Mouse (Mus musculus) ES-Bruce4 (cell line): ENCODE measurements at regions not wholly inside any gene's neighbourhood (a gene's known extent, or its start where the extent isn't known, plus 50 kb on each side); places are given as distances from the start of the nearest gene placed in this dataset.

Experiments used
- H3K27ac ChIP-seq: 2 replicates; pipeline ENCODE4 v1.5.1; 2012; ENCODE audit warnings: low read length, inconsistent platforms; ENCODE audit not compliant: insufficient read depth
- H3K27me3 ChIP-seq: 2 replicates; pipeline ENCODE4 v1.6.1; 2012; ENCODE audit warnings: mild to moderate bottlenecking, low read length, inconsistent platforms; ENCODE audit not compliant: control insufficient read depth, poor library complexity, insufficient read depth, severe bottlenecking
- H3K36me3 ChIP-seq: 2 replicates; pipeline ENCODE4 v1.6.1; 2012; ENCODE audit warnings: inconsistent platforms, mild to moderate bottlenecking, low read length, moderate library complexity; ENCODE audit not compliant: control insufficient read depth, poor library complexity, insufficient read depth, severe bottlenecking
- H3K4me1 ChIP-seq: one replicate; pipeline ENCODE4 v1.8.1; 2011; ENCODE audit warnings: low read length; ENCODE audit not compliant: control insufficient read depth, insufficient read depth
- H3K4me3 ChIP-seq: 2 replicates; pipeline ENCODE4 v1.5.1; 2011; ENCODE audit warnings: low read depth, mild to moderate bottlenecking, low read length
- H3K9ac ChIP-seq: 2 replicates; pipeline ENCODE4 v1.6.1; 2012; ENCODE audit warnings: low read depth, mild to moderate bottlenecking, inconsistent platforms; ENCODE audit not compliant: poor library complexity, severe bottlenecking
- H3K9me3 ChIP-seq: replicated peaks from 2 replicates; pipeline ENCODE4 v1.6.1; 2012; ENCODE audit warnings: mild to moderate bottlenecking, low read length, inconsistent platforms; ENCODE audit not compliant: control insufficient read depth, poor library complexity, insufficient read depth, severe bottlenecking
- CTCF ChIP-seq: IDR thresholded peaks from one replicate; pipeline ENCODE4 v1.8.1; 2011; ENCODE audit warnings: low read depth, low read length
- EP300 ChIP-seq: IDR thresholded peaks from 2 replicates; pipeline ENCODE4 v1.6.1; 2011; ENCODE audit warnings: low read depth, low read length; ENCODE audit not compliant: insufficient read depth
- POLR2A ChIP-seq: IDR thresholded peaks from one replicate; pipeline ENCODE4 v1.8.1; 2011; ENCODE audit warnings: low read length; ENCODE audit not compliant: insufficient read depth

DNA sequence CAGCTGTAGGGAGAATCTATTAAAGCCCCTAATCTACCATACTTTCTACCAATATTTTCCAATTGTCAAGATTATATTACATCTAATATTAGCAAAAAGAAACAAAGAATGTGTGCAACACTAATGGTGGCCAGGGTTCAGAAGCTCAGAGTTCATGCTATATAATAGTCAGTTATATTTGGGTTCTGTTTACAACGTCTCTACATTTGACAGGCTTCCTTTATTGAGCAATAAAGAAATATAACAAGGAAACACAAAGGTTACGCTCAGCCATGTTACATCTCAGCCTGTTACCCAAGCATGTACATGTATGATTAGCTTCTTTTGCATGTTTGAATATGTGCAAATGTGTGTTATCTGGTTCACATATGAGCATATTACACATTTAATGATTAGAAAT lies 247.7 kb upstream of the Speer4f2 start:
- no peak for TF ChIP-seq CTCF

GRCm38 (mm10) chr5:17127501-17127900 lies 245.5 kb upstream of the Speer4f2 start:
- TF ChIP-seq CTCF, result no peak
- no peaks in the 10 kb centered on the region for H3K36me3 ChIP-seq
- H3K27ac ChIP-seq, result no peak overlapping the region
- H3K9ac ChIP-seq, result no peak overlapping the region
- no peak overlapping the region for H3K4me3 ChIP-seq
- no peaks in the 10 kb centered on the region for H3K4me1 ChIP-seq
- H3K9me3 ChIP-seq, result no peaks in the 10 kb centered on the region
- no peaks in the 10 kb centered on the region for H3K27me3 ChIP-seq

More for the DNA sequence above, 247.7 kb upstream of the Speer4f2 start:
- Histone ChIP-seq H3K9ac (no peak overlapping the region), H3K4me3 (no peak overlapping the region), H3K27me3 (no peaks in the 10 kb centered on the region), H3K4me1 (no peaks in the 10 kb centered on the region), H3K9me3 (no peaks in the 10 kb centered on the region), H3K36me3 (no peaks in the 10 kb centered on the region), H3K27ac (no peak overlapping the region)

DNA sequence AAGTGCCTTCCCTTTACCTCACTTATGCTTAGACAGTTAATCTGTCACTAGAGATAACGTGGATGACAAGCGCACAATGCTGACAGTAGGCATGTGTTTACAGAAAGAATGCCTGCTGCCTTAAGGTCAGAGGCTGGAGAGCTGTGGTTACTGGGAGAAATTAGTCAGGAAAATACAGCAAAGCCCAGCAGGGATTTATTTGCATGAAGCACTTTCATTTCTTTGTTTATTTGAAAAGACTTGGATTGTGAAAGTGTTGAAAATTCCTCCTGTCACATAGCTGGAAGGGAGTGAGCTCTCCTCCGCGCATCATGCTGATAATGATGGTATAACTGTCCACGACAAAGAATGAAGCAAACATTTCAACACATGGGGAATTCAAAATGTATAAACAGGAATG lies 237.5 kb upstream of the Speer4f2 start:
- Histone ChIP-seq H3K9ac (no peak overlapping the region), H3K27me3 (no peaks in the 10 kb centered on the region), H3K9me3 (no peaks in the 10 kb centered on the region), H3K4me1 (no peaks in the 10 kb centered on the region), H3K4me3 (no peak overlapping the region), H3K27ac (no peak overlapping the region), H3K36me3 (no peaks in the 10 kb centered on the region)
- TF ChIP-seq POLR2A, result no peak

DNA sequence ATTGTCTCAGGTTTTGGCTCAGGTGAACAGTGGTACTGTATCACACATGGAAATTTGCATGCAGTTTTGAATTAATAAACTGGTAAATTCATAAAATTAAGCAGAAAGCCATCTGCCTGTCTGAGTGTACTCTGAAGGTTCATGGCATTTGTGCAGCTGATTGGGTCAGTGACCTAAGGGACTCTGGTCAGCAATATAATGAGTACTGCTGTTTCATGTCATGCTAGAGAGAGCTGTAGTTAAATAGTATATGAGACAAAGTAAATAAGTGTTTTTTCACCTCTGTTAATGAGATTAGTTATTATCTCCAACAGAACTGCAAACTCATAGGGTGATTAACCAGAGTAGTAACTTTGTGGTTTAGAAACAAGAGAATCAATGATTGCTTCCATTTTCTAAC lies 231.4 kb upstream of the Speer4f2 start:
- H3K9me3 ChIP-seq, result no peaks in the 10 kb centered on the region
- H3K4me3 ChIP-seq, result no peak overlapping the region
- no peak overlapping the region for H3K9ac ChIP-seq
- H3K27ac ChIP-seq, result no peak overlapping the region
- no peaks in the 10 kb centered on the region for H3K36me3 ChIP-seq
- no peaks in the 10 kb centered on the region for H3K27me3 ChIP-seq
- TF ChIP-seq CTCF, result no peak
- no peak for TF ChIP-seq POLR2A
- no peak for TF ChIP-seq EP300
- H3K4me1 ChIP-seq, result no peaks in the 10 kb centered on the region

DNA sequence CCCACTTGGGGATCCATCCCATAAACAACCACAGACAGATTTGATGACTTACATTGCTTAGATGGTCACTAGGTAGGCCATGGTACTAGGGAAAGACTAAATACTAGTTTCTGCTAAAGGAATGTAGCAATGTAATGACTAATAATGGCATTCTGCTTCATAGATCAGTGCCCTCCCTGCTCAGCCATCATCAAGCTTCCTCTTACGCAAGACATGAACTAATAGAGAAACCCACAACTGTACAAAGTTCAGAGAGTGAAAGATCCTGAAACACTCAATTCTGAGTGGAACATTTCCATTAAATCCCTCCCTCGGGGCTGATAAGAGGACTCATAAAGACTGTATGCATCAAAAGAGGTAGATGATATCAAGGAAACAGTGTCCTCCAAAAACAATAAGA lies 198.4 kb upstream of the Speer4f2 start:
- Histone ChIP-seq H3K9ac (no peak overlapping the region), H3K36me3 (no peaks in the 10 kb centered on the region), H3K9me3 (no peaks in the 10 kb centered on the region), H3K4me3 (no peak overlapping the region), H3K27me3 (no peaks in the 10 kb centered on the region), H3K27ac (no peak overlapping the region), H3K4me1 (no peaks in the 10 kb centered on the region)
- TF ChIP-seq POLR2A (no peak), CTCF (no peak), EP300 (no peak)

DNA sequence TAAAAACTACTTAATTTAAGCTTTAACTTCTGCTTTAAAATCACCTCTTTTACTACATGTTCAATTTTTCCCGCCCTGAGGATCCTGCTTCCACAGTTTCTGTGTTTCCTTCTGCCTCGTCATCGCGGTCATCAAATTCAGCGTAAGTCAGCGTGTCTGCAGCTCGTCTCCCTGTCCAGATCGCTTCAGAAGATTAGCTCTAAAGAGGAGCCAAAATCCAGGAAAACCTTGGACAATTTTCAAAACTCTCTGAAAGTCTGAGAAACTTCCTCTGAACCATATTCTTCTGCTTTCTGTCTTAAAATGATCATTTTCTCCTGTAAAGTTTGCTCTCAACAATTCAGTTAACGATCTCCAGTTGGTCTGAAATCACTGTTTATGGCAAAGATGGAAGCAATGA lies 196.2 kb upstream of the Speer4f2 start:
- TF ChIP-seq POLR2A, result no peak
- no peak for TF ChIP-seq EP300
- no peak for TF ChIP-seq CTCF
- Histone ChIP-seq H3K4me3 (no peak overlapping the region), H3K4me1 (no peaks in the 10 kb centered on the region), H3K9me3 (no peaks in the 10 kb centered on the region), H3K9ac (no peak overlapping the region), H3K27ac (no peak overlapping the region), H3K27me3 (no peaks in the 10 kb centered on the region), H3K36me3 (no peaks in the 10 kb centered on the region)
